Mouse (Mus musculus): ENCODE data around the gene Thsd7b.

Gene Thsd7b

DNA sequence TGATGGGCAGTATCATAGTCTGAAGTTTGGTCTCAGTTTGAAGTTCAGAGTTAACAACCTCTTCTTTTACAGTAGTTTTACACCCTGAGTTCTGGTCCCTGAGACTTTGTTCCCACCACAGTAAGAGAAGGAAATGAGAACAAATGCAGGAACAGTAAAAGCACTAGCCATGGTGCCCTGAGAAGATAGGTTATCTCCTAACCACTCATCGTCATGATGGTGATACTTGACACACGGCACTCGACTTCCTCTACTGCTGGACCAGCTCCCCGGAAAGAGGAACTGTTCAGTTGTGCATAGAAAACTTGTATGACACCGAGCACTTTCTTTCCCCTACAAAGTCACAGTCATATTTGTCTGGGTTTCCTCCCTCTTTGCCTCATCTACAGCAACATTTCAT, 504.0 kb downstream of the Thsd7b start:
- no peak for DNase-seq (ENCODE audit: low read depth, low spot score)
- Histone ChIP-seq H3K27me3 (ENCODE audit: control insufficient read depth, insufficient read depth, low read length, poor library complexity, severe bottlenecking) (no peaks in the 10 kb centered on the region), H3K36me3 (ENCODE audit: control insufficient read depth, insufficient read depth, low read length, poor library complexity, severe bottlenecking) (no peaks in the 10 kb centered on the region)

GRCm38 (mm10) chr1:129779506-129779905, 506.4 kb downstream of the Thsd7b start:
- H3K36me3 ChIP-seq (ENCODE audit: control insufficient read depth, insufficient read depth, low read length, poor library complexity, severe bottlenecking), result no peaks in the 10 kb centered on the region
- no peak for DNase-seq (ENCODE audit: low read depth, low spot score)
- no peaks in the 10 kb centered on the region for H3K27me3 ChIP-seq (ENCODE audit: control insufficient read depth, insufficient read depth, low read length, poor library complexity, severe bottlenecking)

GRCm38 (mm10) chr1:129780589-129780988, 507.5 kb downstream of the Thsd7b start:
- no peaks in the 10 kb centered on the region for H3K27me3 ChIP-seq (ENCODE audit: control insufficient read depth, insufficient read depth, low read length, poor library complexity, severe bottlenecking)
- H3K36me3 ChIP-seq (ENCODE audit: control insufficient read depth, insufficient read depth, low read length, poor library complexity, severe bottlenecking), result no peaks in the 10 kb centered on the region
- DNase-seq (ENCODE audit: low read depth, low spot score), result no peak

DNA sequence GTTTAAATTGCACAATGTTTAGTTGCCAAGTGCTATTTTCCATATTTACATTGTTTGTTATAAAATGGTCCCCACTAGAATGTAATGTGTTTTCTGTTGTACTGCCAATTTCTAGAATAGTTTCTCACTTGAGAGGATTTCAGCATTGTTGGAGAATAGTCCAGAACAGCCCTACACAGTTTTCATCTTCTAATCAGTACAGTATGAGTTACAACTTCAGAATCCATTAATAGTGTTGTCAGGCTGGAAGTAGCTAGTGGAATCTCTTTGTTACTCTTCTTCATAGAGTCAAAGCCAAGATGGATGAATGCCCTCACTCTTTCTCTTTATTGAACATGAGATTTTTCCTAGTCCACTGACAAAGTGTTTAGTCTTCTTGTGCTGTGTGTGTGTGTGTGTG, 525.4 kb downstream of the Thsd7b start:
- Histone ChIP-seq H3K27me3 (ENCODE audit: control insufficient read depth, insufficient read depth, low read length, poor library complexity, severe bottlenecking) (no peaks in the 10 kb centered on the region), H3K36me3 (ENCODE audit: control insufficient read depth, insufficient read depth, low read length, poor library complexity, severe bottlenecking) (no peaks in the 10 kb centered on the region)
- no peak for DNase-seq (ENCODE audit: low read depth, low spot score)

- Histone ChIP-seq H3K27me3 (ENCODE audit: control insufficient read depth, insufficient read depth, low read length, poor library complexity, severe bottlenecking) (no peaks in the 10 kb centered on the region), H3K36me3 (ENCODE audit: control insufficient read depth, insufficient read depth, low read length, poor library complexity, severe bottlenecking) (no peaks in the 10 kb centered on the region)
- DNase-seq (ENCODE audit: low read depth, low spot score), result no peak
These were observed 553.8 kb downstream of the Thsd7b start for GRCm38 (mm10) chr1:129826927-129827326.

- H3K36me3 ChIP-seq (ENCODE audit: control insufficient read depth, insufficient read depth, low read length, poor library complexity, severe bottlenecking), result no peaks in the 10 kb centered on the region
- no peak for DNase-seq (ENCODE audit: low read depth, low spot score)
These were observed 564.2 kb downstream of the Thsd7b start for GRCm38 (mm10) chr1:129837324-129837723.

GRCm38 (mm10) chr1:129837776-129838175, 564.7 kb downstream of the Thsd7b start:
- no peak for DNase-seq (ENCODE audit: low read depth, low spot score)
- Histone ChIP-seq H3K27me3 (ENCODE audit: control insufficient read depth, insufficient read depth, low read length, poor library complexity, severe bottlenecking) (no peaks in the 10 kb centered on the region), H3K36me3 (ENCODE audit: control insufficient read depth, insufficient read depth, low read length, poor library complexity, severe bottlenecking) (no peaks in the 10 kb centered on the region)

More at GRCm38 (mm10) chr1:129837324-129837723, 564.2 kb downstream of the Thsd7b start:
- no peaks in the 10 kb centered on the region for H3K27me3 ChIP-seq (ENCODE audit: control insufficient read depth, insufficient read depth, low read length, poor library complexity, severe bottlenecking)

GRCm38 (mm10) chr1:129838486-129838885, 565.4 kb downstream of the Thsd7b start:
- Histone ChIP-seq H3K27me3 (ENCODE audit: control insufficient read depth, insufficient read depth, low read length, poor library complexity, severe bottlenecking) (no peaks in the 10 kb centered on the region), H3K36me3 (ENCODE audit: control insufficient read depth, insufficient read depth, low read length, poor library complexity, severe bottlenecking) (no peaks in the 10 kb centered on the region)
- no peak for DNase-seq (ENCODE audit: low read depth, low spot score)

DNA sequence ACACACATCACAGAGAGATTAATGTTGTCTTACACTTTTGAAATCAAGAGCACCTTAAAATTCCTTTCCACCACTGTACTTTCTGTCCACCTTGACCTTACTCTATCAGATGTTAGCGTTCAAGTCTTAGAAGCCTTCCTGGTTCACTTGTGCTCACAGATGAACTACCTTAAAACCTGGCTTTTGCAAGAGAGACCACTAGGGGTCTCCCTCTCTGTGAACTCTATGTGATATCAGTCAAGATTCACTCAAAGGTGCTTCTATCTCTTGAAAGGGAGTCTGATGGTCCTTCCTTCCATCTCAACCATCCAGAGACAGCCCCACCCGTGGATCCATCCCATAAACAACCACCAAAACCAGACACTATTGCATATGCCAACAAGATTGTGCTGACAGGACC, 570.3 kb downstream of the Thsd7b start:
- Histone ChIP-seq H3K27me3 (ENCODE audit: control insufficient read depth, insufficient read depth, low read length, poor library complexity, severe bottlenecking) (no peaks in the 10 kb centered on the region), H3K36me3 (ENCODE audit: control insufficient read depth, insufficient read depth, low read length, poor library complexity, severe bottlenecking) (no peaks in the 10 kb centered on the region)
- DNase-seq (ENCODE audit: low read depth, low spot score), result peak; percentile 9

DNA sequence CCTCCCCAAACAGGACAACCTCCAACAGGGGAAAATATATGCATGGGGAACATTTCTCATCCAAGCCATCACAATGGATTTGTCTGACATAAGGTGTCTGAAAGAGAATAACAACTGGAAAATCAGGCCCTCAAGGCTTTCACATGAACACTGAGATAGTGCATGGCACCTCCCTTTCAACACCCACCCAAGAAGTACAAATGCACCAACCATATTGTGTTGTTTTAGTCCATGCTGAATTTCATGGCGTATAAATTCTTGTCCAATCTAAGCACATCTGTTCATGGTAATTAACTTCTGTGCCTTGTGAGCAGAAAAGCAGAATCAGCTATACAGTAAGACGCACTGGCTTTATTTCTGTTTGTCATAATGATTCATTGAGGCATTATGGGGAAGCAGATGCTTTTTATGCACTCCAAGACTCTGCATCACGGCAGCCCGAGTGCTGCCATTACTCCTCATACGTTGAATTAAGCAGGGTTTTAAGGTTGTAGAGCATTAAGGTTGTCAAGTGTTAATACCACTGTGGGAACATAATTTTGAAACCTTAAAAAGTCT, 577.0 kb downstream of the Thsd7b start:
- H3K27me3 ChIP-seq (ENCODE audit: control insufficient read depth, insufficient read depth, low read length, poor library complexity, severe bottlenecking), result no peaks in the 10 kb centered on the region
- H3K36me3 ChIP-seq (ENCODE audit: control insufficient read depth, insufficient read depth, low read length, poor library complexity, severe bottlenecking), result no peaks in the 10 kb centered on the region
- DNase-seq (ENCODE audit: low read depth, low spot score), result no peak

DNA sequence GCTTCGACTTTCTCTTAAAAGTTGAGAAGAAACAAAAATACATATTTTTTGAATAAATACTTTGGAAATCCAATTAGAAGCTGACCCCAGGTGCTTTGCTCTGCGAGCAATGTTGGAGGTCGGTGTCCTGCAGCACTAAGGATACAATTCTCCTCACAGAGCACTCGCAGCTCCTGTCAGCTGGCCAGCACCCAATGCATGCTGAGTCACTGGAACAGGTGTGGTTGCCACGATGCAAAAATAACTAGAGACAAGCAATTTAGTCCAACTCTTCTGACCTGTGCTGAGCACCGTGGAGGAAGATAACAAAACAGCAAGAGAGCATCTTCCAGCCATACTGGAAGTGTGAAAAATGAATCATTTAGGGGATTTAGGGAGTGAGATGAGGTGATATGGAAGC, 594.6 kb downstream of the Thsd7b start:
- H3K36me3 ChIP-seq (ENCODE audit: control insufficient read depth, insufficient read depth, low read length, poor library complexity, severe bottlenecking), result no peaks in the 10 kb centered on the region
- DNase-seq (ENCODE audit: low read depth, low spot score), result no peak
- H3K27me3 ChIP-seq (ENCODE audit: control insufficient read depth, insufficient read depth, low read length, poor library complexity, severe bottlenecking), result no peaks in the 10 kb centered on the region

DNA sequence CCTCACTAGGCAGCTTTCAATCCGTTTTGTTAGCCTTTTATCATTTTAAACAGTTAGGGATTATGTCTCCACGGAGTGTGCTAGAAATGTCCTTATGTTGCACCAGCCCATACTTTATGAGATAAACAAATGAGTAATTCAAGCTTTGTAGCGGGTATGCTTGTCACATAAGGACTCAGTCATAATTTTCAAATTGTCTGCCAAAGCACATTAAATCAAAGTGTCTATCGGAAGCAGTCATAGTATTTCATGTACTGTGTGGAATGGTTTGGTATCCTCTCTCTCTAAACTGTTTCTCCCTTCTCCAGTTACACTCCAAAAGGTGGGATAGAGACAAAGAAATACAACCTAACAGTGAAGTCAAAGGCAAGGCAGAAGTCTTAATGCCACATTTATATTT, 601.3 kb downstream of the Thsd7b start:
- H3K27me3 ChIP-seq (ENCODE audit: control insufficient read depth, insufficient read depth, low read length, poor library complexity, severe bottlenecking), result no peaks in the 10 kb centered on the region
- DNase-seq (ENCODE audit: low read depth, low spot score), result no peak
- no peaks in the 10 kb centered on the region for H3K36me3 ChIP-seq (ENCODE audit: control insufficient read depth, insufficient read depth, low read length, poor library complexity, severe bottlenecking)

GRCm38 (mm10) chr1:129887861-129888260, 614.8 kb downstream of the Thsd7b start:
- H3K36me3 ChIP-seq (ENCODE audit: control insufficient read depth, insufficient read depth, low read length, poor library complexity, severe bottlenecking), result no peaks in the 10 kb centered on the region

GRCm38 (mm10) chr1:129898121-129898520, 625.0 kb downstream of the Thsd7b start:
- H3K36me3 ChIP-seq (ENCODE audit: control insufficient read depth, insufficient read depth, low read length, poor library complexity, severe bottlenecking), result no peaks in the 10 kb centered on the region
- no peaks in the 10 kb centered on the region for H3K27me3 ChIP-seq (ENCODE audit: control insufficient read depth, insufficient read depth, low read length, poor library complexity, severe bottlenecking)
- DNase-seq (ENCODE audit: low read depth, low spot score), result no peak

More at GRCm38 (mm10) chr1:129887861-129888260, 614.8 kb downstream of the Thsd7b start:
- no peak for DNase-seq (ENCODE audit: low read depth, low spot score)
- H3K27me3 ChIP-seq (ENCODE audit: control insufficient read depth, insufficient read depth, low read length, poor library complexity, severe bottlenecking), result no peaks in the 10 kb centered on the region

GRCm38 (mm10) chr1:129915484-129915883, 642.4 kb downstream of the Thsd7b start:
- Histone ChIP-seq H3K27me3 (ENCODE audit: control insufficient read depth, insufficient read depth, low read length, poor library complexity, severe bottlenecking) (no peaks in the 10 kb centered on the region), H3K36me3 (ENCODE audit: control insufficient read depth, insufficient read depth, low read length, poor library complexity, severe bottlenecking) (no peaks in the 10 kb centered on the region)
- DNase-seq (ENCODE audit: low read depth, low spot score), result no peak

- H3K36me3 ChIP-seq (ENCODE audit: control insufficient read depth, insufficient read depth, low read length, poor library complexity, severe bottlenecking), result no peaks in the 10 kb centered on the region
- DNase-seq (ENCODE audit: low read depth, low spot score), result no peak
These were observed 644.5 kb downstream of the Thsd7b start for GRCm38 (mm10) chr1:129917568-129917967.

More at GRCm38 (mm10) chr1:129917568-129917967, 644.5 kb downstream of the Thsd7b start:
- no peaks in the 10 kb centered on the region for H3K27me3 ChIP-seq (ENCODE audit: control insufficient read depth, insufficient read depth, low read length, poor library complexity, severe bottlenecking)
